Mouse (Mus musculus): ENCODE measurements around the gene Rras2. TPM values are rescaled to one million over a fixed set of nuclear protein-coding genes. Genes with fewer than 3 reads are reported as not detected.

The Rras2 gene
- polyA plus RNA-seq (2012; fragmentation: generic; extraction: Trizol), result 57.4 TPM

- H3K4me2 ChIP-seq (ENCODE audit: low read depth), result peak within 1 kb of the TSS; percentile 81
Observed at GRCm38 (mm10) chr7:114117444-114117905, at the start of gene Rras2. Gene Rras2, minus strand, starts transcription at chr7:114117781.

DNA sequence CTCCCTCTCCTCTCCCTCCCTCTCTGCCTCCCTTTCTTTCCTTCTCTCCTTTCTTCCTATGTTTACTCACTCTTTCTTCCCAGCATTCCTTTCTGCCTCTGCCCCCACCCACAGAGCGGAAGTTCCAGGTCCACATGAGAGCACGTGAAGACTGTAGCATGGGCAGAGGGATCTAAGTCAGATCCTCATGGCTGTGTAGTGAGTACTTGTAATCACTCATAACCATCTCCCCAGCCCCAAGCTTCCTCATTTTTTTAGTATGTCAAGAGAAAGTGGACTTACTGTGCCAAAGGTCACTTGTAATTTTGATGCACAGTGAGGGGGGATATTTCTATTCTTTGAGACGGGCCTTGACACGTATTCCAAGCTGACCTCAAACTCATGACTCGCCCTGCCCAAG lies 45.4 kb upstream of the Rras2 start:
- H3K79me2 ChIP-seq (ENCODE audit: control insufficient read depth, insufficient read depth), result no peaks in the 10 kb centered on the region
- H3K4me3 ChIP-seq, result no peak overlapping the region
- H3ac ChIP-seq (ENCODE audit: control insufficient read depth, insufficient read length), result no peak overlapping the region
- H3K4me2 ChIP-seq (ENCODE audit: low read depth), result no peak overlapping the region
- no peaks in the 10 kb centered on the region for H3K27me3 ChIP-seq (ENCODE audit: control insufficient read depth, insufficient read depth, insufficient read length)
- TF ChIP-seq USF1 (IDR thresholded peaks at IDR 0.05; ENCODE audit: low read depth), result no peak
- TF ChIP-seq TCF12 (IDR thresholded peaks at IDR 0.05; ENCODE audit: insufficient read depth, poor library complexity, severe bottlenecking), result no peak
- no peak for TF ChIP-seq REST (IDR thresholded peaks at IDR 0.05; ENCODE audit: insufficient read depth, insufficient read length)
- no peak for TF ChIP-seq CEBPB (IDR thresholded peaks at IDR 0.05; ENCODE audit: insufficient read depth, poor library complexity, severe bottlenecking)
- TF ChIP-seq POLR2AphosphoS2 (IDR thresholded peaks at IDR 0.05; ENCODE audit: insufficient read length, low read depth), result no peak
- TF ChIP-seq MAX (IDR thresholded peaks at IDR 0.05; ENCODE audit: low read depth), result no peak
- TF ChIP-seq MYOG (IDR thresholded peaks at IDR 0.05; ENCODE audit: control insufficient read depth in 1 of 3, insufficient read depth in 1 of 3, insufficient read length in 2 of 3, low read depth in 2 of 3), result no peak
- no peak for TF ChIP-seq E2F4 (IDR thresholded peaks at IDR 0.05; ENCODE audit: insufficient read depth)
- TF ChIP-seq SRF (IDR thresholded peaks at IDR 0.05; ENCODE audit: control insufficient read depth, insufficient read length, low read depth), result no peak
- no peak for TF ChIP-seq POLR2A (IDR thresholded peaks at IDR 0.05; ENCODE audit: insufficient read length, low read depth)
- TF ChIP-seq MYOD1 (IDR thresholded peaks at IDR 0.05; ENCODE audit: control insufficient read depth in 1 of 3, insufficient read length in 2 of 3, low read depth in 2 of 3), result no peak
- no peak for TF ChIP-seq TCF3 (IDR thresholded peaks at IDR 0.05; ENCODE audit: insufficient read length, low read depth)
- no peaks in the 10 kb centered on the region for H3K36me3 ChIP-seq (ENCODE audit: control insufficient read depth, insufficient read depth)

More at GRCm38 (mm10) chr7:114117444-114117905, at the start of gene Rras2:
- Histone ChIP-seq H3ac (ENCODE audit: control insufficient read depth, insufficient read length) (peak within 1 kb of the TSS; percentile 60), H3K36me3 (ENCODE audit: control insufficient read depth, insufficient read depth) (no peaks in the 10 kb centered on the region), H3K27me3 (ENCODE audit: control insufficient read depth, insufficient read depth, insufficient read length) (no peaks in the 10 kb centered on the region), H3K79me2 (ENCODE audit: control insufficient read depth, insufficient read depth) (peaks cover 43% of the 10 kb centered on the region), H3K4me3 (peak within 1 kb of the TSS; percentile 54)
- peak; percentile 96 for TF ChIP-seq POLR2A (IDR thresholded peaks at IDR 0.05; ENCODE audit: insufficient read length, low read depth)
- TF ChIP-seq USF1 (IDR thresholded peaks at IDR 0.05; ENCODE audit: low read depth), result no peak
- no peak for TF ChIP-seq MAX (IDR thresholded peaks at IDR 0.05; ENCODE audit: low read depth)
- no peak for TF ChIP-seq SRF (IDR thresholded peaks at IDR 0.05; ENCODE audit: control insufficient read depth, insufficient read length, low read depth)
- peak in 1 of 3 experiments; percentile 42 for TF ChIP-seq MYOG (IDR thresholded peaks at IDR 0.05; ENCODE audit: control insufficient read depth in 1 of 3, insufficient read depth in 1 of 3, insufficient read length in 2 of 3, low read depth in 2 of 3)
- no peak for TF ChIP-seq E2F4 (IDR thresholded peaks at IDR 0.05; ENCODE audit: insufficient read depth)
- TF ChIP-seq MYOD1 (IDR thresholded peaks at IDR 0.05; ENCODE audit: control insufficient read depth in 1 of 3, insufficient read length in 2 of 3, low read depth in 2 of 3), result no peak
- TF ChIP-seq TCF3 (IDR thresholded peaks at IDR 0.05; ENCODE audit: insufficient read length, low read depth), result no peak
- no peak for TF ChIP-seq TCF12 (IDR thresholded peaks at IDR 0.05; ENCODE audit: insufficient read depth, poor library complexity, severe bottlenecking)
- no peak for TF ChIP-seq CEBPB (IDR thresholded peaks at IDR 0.05; ENCODE audit: insufficient read depth, poor library complexity, severe bottlenecking)
- TF ChIP-seq REST (IDR thresholded peaks at IDR 0.05; ENCODE audit: insufficient read depth, insufficient read length), result no peak
- peak; percentile 98 for TF ChIP-seq POLR2AphosphoS2 (IDR thresholded peaks at IDR 0.05; ENCODE audit: insufficient read length, low read depth)

GRCm38 (mm10) chr7:114161101-114161500 lies 43.5 kb upstream of the Rras2 start:
- no peak overlapping the region for H3ac ChIP-seq (ENCODE audit: control insufficient read depth, insufficient read length)
- H3K4me2 ChIP-seq (ENCODE audit: low read depth), result no peak overlapping the region
- no peaks in the 10 kb centered on the region for H3K36me3 ChIP-seq (ENCODE audit: control insufficient read depth, insufficient read depth)
- no peak overlapping the region for H3K4me3 ChIP-seq
- no peaks in the 10 kb centered on the region for H3K79me2 ChIP-seq (ENCODE audit: control insufficient read depth, insufficient read depth)
- no peak for TF ChIP-seq MYOD1 (IDR thresholded peaks at IDR 0.05; ENCODE audit: control insufficient read depth in 1 of 3, insufficient read length in 2 of 3, low read depth in 2 of 3)
- no peaks in the 10 kb centered on the region for H3K27me3 ChIP-seq (ENCODE audit: control insufficient read depth, insufficient read depth, insufficient read length)

DNA sequence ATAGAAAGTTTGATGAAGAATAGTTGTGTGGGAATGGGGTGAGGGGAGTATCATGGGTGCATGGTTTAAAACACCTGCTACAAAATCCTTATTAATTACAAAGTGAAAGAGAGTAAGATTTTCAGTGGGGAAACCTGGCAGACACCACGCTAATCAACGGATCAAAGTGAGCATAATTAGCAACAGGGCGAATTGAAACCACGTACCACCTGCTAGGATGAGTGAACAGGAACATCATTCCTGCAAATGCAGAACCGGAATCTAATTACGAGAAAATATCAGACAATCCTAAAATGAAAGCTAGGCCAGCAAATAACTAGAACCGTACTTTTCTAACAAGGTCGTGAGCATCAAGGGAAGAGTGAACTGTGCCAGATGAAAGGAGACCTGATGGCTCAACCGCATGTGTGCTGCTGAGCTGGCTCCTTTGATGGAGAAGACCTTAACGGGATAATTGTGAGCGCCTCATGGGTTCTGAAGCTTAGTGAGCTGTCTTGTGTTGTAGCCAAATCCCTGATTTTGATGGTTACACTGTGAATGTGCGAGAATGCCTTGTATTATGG lies 40.2 kb upstream of the Rras2 start:
- Histone ChIP-seq H3K36me3 (ENCODE audit: control insufficient read depth, insufficient read depth) (no peaks in the 10 kb centered on the region), H3K27me3 (ENCODE audit: control insufficient read depth, insufficient read depth, insufficient read length) (no peaks in the 10 kb centered on the region), H3K4me3 (no peak overlapping the region), H3K79me2 (ENCODE audit: control insufficient read depth, insufficient read depth) (no peaks in the 10 kb centered on the region), H3ac (ENCODE audit: control insufficient read depth, insufficient read length) (no peak overlapping the region), H3K4me2 (ENCODE audit: low read depth) (no peak overlapping the region)
- no peak for TF ChIP-seq E2F4 (IDR thresholded peaks at IDR 0.05; ENCODE audit: insufficient read depth)
- no peak for TF ChIP-seq USF1 (IDR thresholded peaks at IDR 0.05; ENCODE audit: low read depth)
- TF ChIP-seq TCF3 (IDR thresholded peaks at IDR 0.05; ENCODE audit: insufficient read length, low read depth), result no peak
- no peak for TF ChIP-seq MAX (IDR thresholded peaks at IDR 0.05; ENCODE audit: low read depth)
- TF ChIP-seq MYOD1 (IDR thresholded peaks at IDR 0.05; ENCODE audit: control insufficient read depth in 1 of 3, insufficient read length in 2 of 3, low read depth in 2 of 3), result no peak
- no peak for TF ChIP-seq POLR2AphosphoS2 (IDR thresholded peaks at IDR 0.05; ENCODE audit: insufficient read length, low read depth)
- no peak for TF ChIP-seq MYOG (IDR thresholded peaks at IDR 0.05; ENCODE audit: control insufficient read depth in 1 of 3, insufficient read depth in 1 of 3, insufficient read length in 2 of 3, low read depth in 2 of 3)
- TF ChIP-seq POLR2A (IDR thresholded peaks at IDR 0.05; ENCODE audit: insufficient read length, low read depth), result no peak
- TF ChIP-seq REST (IDR thresholded peaks at IDR 0.05; ENCODE audit: insufficient read depth, insufficient read length), result no peak
- TF ChIP-seq TCF12 (IDR thresholded peaks at IDR 0.05; ENCODE audit: insufficient read depth, poor library complexity, severe bottlenecking), result no peak
- no peak for TF ChIP-seq SRF (IDR thresholded peaks at IDR 0.05; ENCODE audit: control insufficient read depth, insufficient read length, low read depth)

DNA sequence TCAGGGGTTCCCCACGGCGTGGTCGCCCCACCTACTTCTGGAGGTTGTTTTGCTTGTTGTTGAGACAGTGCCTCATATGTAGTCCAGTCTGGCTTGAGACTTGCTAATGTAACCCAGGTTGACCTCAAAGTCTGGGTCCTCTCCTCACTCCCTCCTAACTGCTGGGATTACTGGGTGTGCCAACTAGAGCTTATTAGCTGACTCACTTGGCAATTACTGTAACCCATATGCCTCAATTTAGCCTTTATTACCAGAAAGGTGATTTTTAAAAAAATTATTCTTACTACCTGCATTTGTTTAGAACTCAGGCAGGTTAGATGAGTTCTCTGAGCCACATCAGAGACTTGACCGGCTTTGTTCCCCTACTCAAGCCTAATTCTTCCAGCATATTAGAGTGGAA lies 38.8 kb upstream of the Rras2 start:
- no peak overlapping the region for H3ac ChIP-seq (ENCODE audit: control insufficient read depth, insufficient read length)
- no peak overlapping the region for H3K4me2 ChIP-seq (ENCODE audit: low read depth)
- no peaks in the 10 kb centered on the region for H3K79me2 ChIP-seq (ENCODE audit: control insufficient read depth, insufficient read depth)
- TF ChIP-seq E2F4 (IDR thresholded peaks at IDR 0.05; ENCODE audit: insufficient read depth) (no peak), MAX (IDR thresholded peaks at IDR 0.05; ENCODE audit: low read depth) (no peak), TCF3 (IDR thresholded peaks at IDR 0.05; ENCODE audit: insufficient read length, low read depth) (no peak)
- H3K27me3 ChIP-seq (ENCODE audit: control insufficient read depth, insufficient read depth, insufficient read length), result no peaks in the 10 kb centered on the region
- H3K4me3 ChIP-seq, result no peak overlapping the region
- H3K36me3 ChIP-seq (ENCODE audit: control insufficient read depth, insufficient read depth), result no peaks in the 10 kb centered on the region
